Mouse (Mus musculus) forebrain, embryonic 15.5 days (tissue): Measurements from ENCODE around the gene Iqsec1. TPM values are rescaled to one million over a fixed set of nuclear protein-coding genes. Genes with fewer than 3 reads are reported as not detected.

Experiments used
- ATAC-seq: fragments of 200-750 bp; cut with Nextera tagmentation; replicated peaks from 2 replicates; pipeline ENCODE4 v1.8.0; 2017; ENCODE audit warnings: mild to moderate bottlenecking, moderate TSS enrichment, moderate library complexity
- H3K27ac ChIP-seq: fragments of 300-500 bp; sonication (generic); replicated peaks from 2 replicates; pipeline ENCODE4 v1.5.1; 2015; ENCODE audit warnings: mild to moderate bottlenecking, inconsistent platforms
- H3K27me3 ChIP-seq: fragments of 300-500 bp; sonication (generic); 2 replicates; pipeline ENCODE4 v1.6.1; 2015; ENCODE audit warnings: inconsistent platforms
- H3K36me3 ChIP-seq: fragments of 300-500 bp; sonication (generic); 2 replicates; pipeline ENCODE4 v1.6.1; 2015; ENCODE audit warnings: mild to moderate bottlenecking, inconsistent platforms
- H3K4me1 ChIP-seq: fragments of 300-500 bp; sonication (generic); 2 replicates; pipeline ENCODE4 v1.6.1; 2015; ENCODE audit warnings: inconsistent platforms
- H3K4me2 ChIP-seq: fragments of 300-500 bp; sonication (generic); replicated peaks from 2 replicates; pipeline ENCODE4 v1.6.1; 2015; ENCODE audit warnings: mild to moderate bottlenecking, inconsistent platforms
- H3K4me3 ChIP-seq: fragments of 300-500 bp; sonication (generic); 2 replicates; pipeline ENCODE4 v1.5.1; 2015; ENCODE audit warnings: mild to moderate bottlenecking, inconsistent platforms
- H3K9ac ChIP-seq: fragments of 300-500 bp; sonication (generic); replicated peaks from 2 replicates; pipeline ENCODE4 v1.6.1; 2015; ENCODE audit warnings: mild to moderate bottlenecking, inconsistent platforms
- H3K9me3 ChIP-seq: fragments of 300-500 bp; sonication (generic); 2 replicates; pipeline ENCODE4 v1.6.1; 2016; ENCODE audit warnings: inconsistent platforms
- WGBS: fragments of 180-500 bp; shearing (Covaris S2); methylation state at CpG from one replicate; pipeline ENCODE4 v1.1.7; 2015; ENCODE audit warnings: mixed read lengths; 5-methylcytosine and 5-hydroxymethylcytosine counted together
- polyA plus RNA-seq: library from polyadenylated mRNA; unstranded; fragments of >200 nt; fragmentation: Nextera tagmentation; extraction: Ambion mirVana; gene quantifications from 2 replicates; pipeline ENCODE4 v1.2.1, GENCODE M21; 2015

Gene Iqsec1
- polyA plus RNA-seq, 1 experiment from 2014 or later: 16.3 TPM

DNA sequence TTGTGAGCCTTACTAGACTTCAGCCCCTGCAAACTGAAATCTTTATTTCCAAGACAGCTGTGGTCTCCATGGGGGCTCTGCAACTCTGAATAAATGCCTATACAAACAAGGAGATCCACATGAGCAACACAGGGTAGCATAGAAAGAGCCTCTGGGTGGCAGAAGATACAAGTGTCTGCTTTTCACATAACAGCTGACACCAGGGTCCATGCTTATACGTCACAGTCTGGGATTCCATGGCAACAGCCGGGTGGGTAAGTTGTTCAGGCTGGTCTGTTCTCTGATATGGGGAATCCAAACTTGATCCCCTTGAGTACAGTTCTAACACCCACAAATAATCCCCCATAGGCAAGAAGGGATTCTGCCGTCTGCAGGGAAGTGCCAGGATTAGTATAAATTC, 108.1 kb downstream of the Iqsec1 start:
- no peak overlapping the region for H3K4me2 ChIP-seq
- no peak for ATAC-seq
- no peak overlapping the region for H3K4me3 ChIP-seq

DNA sequence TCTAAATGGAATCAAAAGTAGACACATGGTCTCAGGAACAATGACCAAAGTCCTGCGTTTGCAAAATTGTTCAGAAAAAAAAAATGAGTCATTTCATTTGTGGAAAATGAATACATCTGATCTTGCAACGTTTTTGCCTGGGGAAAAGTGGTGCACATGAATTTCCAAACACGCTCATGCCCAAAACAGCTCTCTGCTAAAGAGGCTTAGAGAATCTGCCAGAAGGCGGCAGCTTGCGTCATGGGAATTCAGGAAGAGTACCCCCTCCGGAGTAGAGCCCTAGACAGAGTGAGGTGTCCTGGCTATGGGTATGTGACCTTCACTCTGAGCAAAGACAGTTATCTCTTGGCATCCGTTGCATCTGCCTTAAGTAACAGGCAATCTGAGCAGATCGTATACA, 116.9 kb downstream of the Iqsec1 start:
- 79% methylated on average over 8 of the region's 8 CpGs for WGBS
- Histone ChIP-seq H3K9ac (no peak overlapping the region), H3K27ac (no peak overlapping the region), H3K27me3 (no peaks in the 10 kb centered on the region), H3K9me3 (no peaks in the 10 kb centered on the region), H3K4me1 (no peaks in the 10 kb centered on the region), H3K4me2 (no peak overlapping the region), H3K4me3 (no peak overlapping the region), H3K36me3 (no peaks in the 10 kb centered on the region)
- ATAC-seq: no peak

More for the DNA sequence above, 108.1 kb downstream of the Iqsec1 start:
- no peak overlapping the region for H3K27ac ChIP-seq
- H3K9me3 ChIP-seq: no peaks in the 10 kb centered on the region
- WGBS: 46% methylated on average over 3 of the region's 3 CpGs
- H3K36me3 ChIP-seq: no peaks in the 10 kb centered on the region
- H3K4me1 ChIP-seq: no peaks in the 10 kb centered on the region
- no peak overlapping the region for H3K9ac ChIP-seq
- H3K27me3 ChIP-seq: no peaks in the 10 kb centered on the region

DNA sequence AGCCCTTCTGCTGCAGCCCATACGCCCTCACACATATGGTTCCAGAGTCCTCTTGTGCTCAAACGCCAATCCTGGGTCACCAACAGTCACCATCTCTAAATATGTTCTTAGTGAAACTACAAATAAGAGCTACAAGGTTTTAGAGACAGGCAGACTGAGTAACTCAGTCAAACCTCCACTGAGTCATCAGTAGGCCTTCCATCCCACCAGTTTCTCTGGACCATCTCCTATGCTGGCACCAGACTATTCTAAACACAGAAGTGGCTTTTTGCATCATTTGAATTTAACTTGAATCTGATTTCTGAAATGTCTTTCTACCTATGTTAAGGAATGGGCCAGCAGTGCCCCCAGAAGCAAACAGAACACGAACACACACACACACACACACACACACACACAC, 120.5 kb downstream of the Iqsec1 start:
- no peaks in the 10 kb centered on the region for H3K4me1 ChIP-seq
- H3K4me3 ChIP-seq: no peak overlapping the region
- no peaks in the 10 kb centered on the region for H3K36me3 ChIP-seq
- no peak overlapping the region for H3K27ac ChIP-seq
- ATAC-seq: no peak
- no peaks in the 10 kb centered on the region for H3K9me3 ChIP-seq
- 91% methylated on average over 3 of the region's 3 CpGs for WGBS
- no peak overlapping the region for H3K4me2 ChIP-seq
- H3K27me3 ChIP-seq: no peaks in the 10 kb centered on the region
- no peak overlapping the region for H3K9ac ChIP-seq

DNA sequence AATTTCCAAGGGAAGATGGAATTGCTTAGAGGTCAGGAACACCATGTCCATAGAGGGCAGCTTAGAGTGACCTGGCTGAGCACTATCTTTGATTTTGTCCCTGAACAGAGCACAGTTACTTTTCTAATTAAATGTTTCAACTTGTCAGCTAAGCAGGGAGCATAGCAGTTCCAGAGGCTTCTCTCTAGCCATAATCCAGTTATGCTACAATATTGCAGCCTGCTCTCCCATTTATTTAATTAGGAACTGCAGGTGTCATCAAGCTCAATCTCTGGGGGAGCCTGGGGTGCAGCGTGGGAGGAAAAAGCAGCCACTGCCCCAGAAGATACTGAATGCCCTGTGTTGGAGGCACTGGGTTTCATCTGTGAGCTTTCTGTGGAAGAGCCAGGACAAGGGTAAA, 127.1 kb downstream of the Iqsec1 start:
- ATAC-seq: no peak
- H3K27ac ChIP-seq: no peak overlapping the region
- H3K4me1 ChIP-seq: no peaks in the 10 kb centered on the region
- H3K4me3 ChIP-seq: no peak overlapping the region
- no peaks in the 10 kb centered on the region for H3K9me3 ChIP-seq
- WGBS: 81% methylated on average over 1 of the region's 1 CpGs
- H3K9ac ChIP-seq: no peak overlapping the region
- H3K36me3 ChIP-seq: no peaks in the 10 kb centered on the region
- H3K27me3 ChIP-seq: no peaks in the 10 kb centered on the region
- no peak overlapping the region for H3K4me2 ChIP-seq

DNA sequence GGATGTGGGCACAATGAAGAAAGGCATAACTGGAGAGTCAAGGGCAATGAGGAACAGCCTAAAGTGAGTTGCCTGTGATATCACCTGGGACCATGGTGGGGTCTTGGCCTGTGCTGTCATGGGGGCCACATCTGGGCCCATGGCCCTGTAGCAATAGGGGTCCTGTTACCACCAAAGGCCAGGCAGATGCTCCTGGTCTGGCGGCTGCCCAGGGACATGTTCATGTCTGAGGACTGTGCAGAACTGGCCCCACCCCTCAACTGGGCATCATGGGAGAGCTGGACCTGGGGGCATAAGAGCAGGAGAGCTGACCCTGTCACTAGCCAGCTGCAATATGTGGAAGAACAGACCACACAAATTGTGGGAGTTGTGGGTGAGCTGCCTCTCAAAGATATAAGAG, 130.6 kb downstream of the Iqsec1 start:
- Histone ChIP-seq H3K36me3 (no peaks in the 10 kb centered on the region), H3K4me1 (no peaks in the 10 kb centered on the region), H3K9ac (no peak overlapping the region), H3K9me3 (no peaks in the 10 kb centered on the region), H3K27ac (no peak overlapping the region), H3K4me3 (no peak overlapping the region), H3K27me3 (no peaks in the 10 kb centered on the region), H3K4me2 (no peak overlapping the region)
- ATAC-seq: no peak
- 96% methylated on average over 1 of the region's 1 CpGs for WGBS

DNA sequence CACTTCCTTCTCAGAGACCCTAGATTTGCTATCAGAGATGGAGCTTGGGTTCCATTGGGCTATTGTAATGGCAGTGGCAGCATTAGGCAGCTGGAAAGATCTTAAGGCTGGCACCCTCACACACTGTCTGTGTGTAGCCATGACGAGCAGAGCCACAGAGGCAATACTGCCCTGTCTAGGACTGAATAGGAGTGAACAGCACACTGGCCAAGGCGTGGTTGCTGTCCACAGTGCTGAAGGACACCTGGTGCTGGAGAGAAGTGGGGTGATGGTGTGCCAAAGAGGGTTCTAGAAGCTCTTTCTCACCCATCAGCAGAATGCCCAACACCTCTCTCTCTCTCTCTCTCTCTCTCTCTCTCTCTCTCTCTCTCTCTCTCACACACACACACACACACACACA, 136.1 kb downstream of the Iqsec1 start:
- Histone ChIP-seq H3K9me3 (no peaks in the 10 kb centered on the region), H3K9ac (no peak overlapping the region), H3K4me2 (no peak overlapping the region), H3K36me3 (no peaks in the 10 kb centered on the region), H3K27ac (no peak overlapping the region), H3K27me3 (no peaks in the 10 kb centered on the region), H3K4me3 (no peak overlapping the region), H3K4me1 (no peaks in the 10 kb centered on the region)
- ATAC-seq: no peak
- WGBS: 33% methylated on average over 2 of the region's 2 CpGs

DNA sequence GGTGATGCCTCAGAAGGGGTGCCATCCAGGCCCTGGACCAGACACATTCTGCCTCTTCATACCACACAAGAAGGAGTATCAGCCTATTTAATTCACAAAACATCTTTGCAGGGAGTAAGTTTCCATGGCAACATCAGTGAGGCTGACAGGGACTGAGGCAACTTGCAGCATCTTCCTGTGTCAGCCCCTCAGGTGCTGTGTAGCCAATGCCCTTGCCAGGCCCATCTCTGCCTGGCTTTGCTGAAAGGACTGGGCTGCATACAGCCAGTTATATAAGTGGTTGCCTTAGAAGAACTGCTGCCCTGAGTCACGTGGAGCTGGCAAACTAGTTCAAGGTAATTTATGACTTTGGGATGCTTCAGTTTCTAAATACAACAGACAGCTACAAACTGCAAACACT, 140.4 kb downstream of the Iqsec1 start:
- Histone ChIP-seq H3K27ac (no peak overlapping the region), H3K9ac (no peak overlapping the region), H3K4me2 (no peak overlapping the region), H3K36me3 (no peaks in the 10 kb centered on the region), H3K4me3 (no peak overlapping the region), H3K9me3 (no peaks in the 10 kb centered on the region), H3K4me1 (no peaks in the 10 kb centered on the region), H3K27me3 (no peaks in the 10 kb centered on the region)
- WGBS: 62% methylated on average over 1 of the region's 1 CpGs
- ATAC-seq: 0 out of 2 replicates have a peak, but pooled peaks have one; percentile 43

DNA sequence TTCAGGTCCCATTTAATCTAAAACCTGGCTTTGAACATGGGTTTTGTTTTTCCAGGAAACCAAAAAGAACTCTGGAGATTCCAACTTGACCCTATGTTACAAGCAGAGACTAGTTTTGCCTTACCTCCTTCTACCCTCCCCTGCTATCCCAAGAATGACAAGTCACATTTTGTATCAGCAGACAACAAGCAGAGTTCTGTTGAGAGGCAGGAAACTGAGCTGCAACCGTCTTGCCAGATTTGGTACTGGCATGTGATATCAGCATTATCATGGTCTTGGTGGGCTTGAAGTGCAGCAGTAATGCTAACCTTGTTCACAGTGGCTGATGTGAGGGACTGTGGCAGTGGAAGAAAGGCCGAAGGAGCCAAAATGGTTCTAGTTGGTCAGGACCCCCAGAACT, 141.0 kb downstream of the Iqsec1 start:
- no peak overlapping the region for H3K4me2 ChIP-seq
- H3K4me1 ChIP-seq: no peaks in the 10 kb centered on the region
- no peaks in the 10 kb centered on the region for H3K9me3 ChIP-seq
- H3K27me3 ChIP-seq: no peaks in the 10 kb centered on the region
- 82% methylated on average over 2 of the region's 2 CpGs for WGBS
- no peak overlapping the region for H3K4me3 ChIP-seq
- no peak overlapping the region for H3K9ac ChIP-seq
- H3K27ac ChIP-seq: no peak overlapping the region
- ATAC-seq: no peak
- H3K36me3 ChIP-seq: no peaks in the 10 kb centered on the region

DNA sequence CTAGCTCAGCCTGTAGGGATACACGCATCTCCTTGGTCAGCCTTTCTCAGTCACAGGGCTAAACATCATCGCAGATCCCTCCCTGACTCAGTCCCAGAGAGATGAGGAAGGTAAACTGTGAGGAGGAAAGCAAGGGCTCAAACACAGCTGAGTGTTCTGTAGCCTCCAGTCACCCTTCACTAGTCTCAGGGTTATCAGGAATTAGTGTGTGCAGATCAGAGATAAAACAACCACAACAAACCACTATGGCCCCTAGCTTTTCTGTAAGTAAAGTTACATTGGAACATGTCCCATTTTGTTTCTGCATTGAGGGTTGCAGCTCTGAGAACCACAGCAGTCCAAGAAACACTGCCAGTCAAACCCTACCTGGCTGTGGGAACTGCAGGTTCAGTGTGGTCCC, 148.5 kb downstream of the Iqsec1 start:
- 96% methylated on average over 2 of the region's 2 CpGs for WGBS
- no peak for ATAC-seq
- no peak overlapping the region for H3K4me3 ChIP-seq
- no peaks in the 10 kb centered on the region for H3K27me3 ChIP-seq
- no peaks in the 10 kb centered on the region for H3K9me3 ChIP-seq
- no peaks in the 10 kb centered on the region for H3K36me3 ChIP-seq
- H3K27ac ChIP-seq: no peak overlapping the region
- H3K4me1 ChIP-seq: no peaks in the 10 kb centered on the region
- no peak overlapping the region for H3K4me2 ChIP-seq
- no peak overlapping the region for H3K9ac ChIP-seq

DNA sequence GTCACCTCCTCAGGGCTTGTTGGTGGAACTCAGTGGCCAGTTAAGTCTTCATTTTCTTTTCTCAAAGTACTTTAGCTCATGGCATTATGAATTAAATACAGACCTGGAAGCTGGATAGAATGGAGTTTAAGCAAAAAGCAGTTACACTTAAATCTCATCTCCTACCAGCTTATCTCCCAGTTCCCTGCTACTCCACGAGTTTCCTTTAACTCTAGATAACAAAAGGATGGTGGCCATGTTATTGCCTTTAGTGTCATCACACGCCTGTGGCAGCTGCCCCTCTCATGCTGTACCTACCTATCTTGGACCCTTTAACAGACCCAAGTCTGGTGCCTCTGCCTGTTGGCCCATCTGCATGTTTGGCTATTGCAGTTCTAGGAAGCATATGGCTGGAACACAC, 151.7 kb downstream of the Iqsec1 start:
- Histone ChIP-seq H3K4me1 (no peaks in the 10 kb centered on the region), H3K27me3 (no peaks in the 10 kb centered on the region), H3K9ac (no peak overlapping the region), H3K4me2 (no peak overlapping the region), H3K4me3 (no peak overlapping the region), H3K36me3 (no peaks in the 10 kb centered on the region), H3K9me3 (no peaks in the 10 kb centered on the region), H3K27ac (no peak overlapping the region)
- ATAC-seq: no peak
- 67% methylated on average over 2 of the region's 2 CpGs for WGBS

DNA sequence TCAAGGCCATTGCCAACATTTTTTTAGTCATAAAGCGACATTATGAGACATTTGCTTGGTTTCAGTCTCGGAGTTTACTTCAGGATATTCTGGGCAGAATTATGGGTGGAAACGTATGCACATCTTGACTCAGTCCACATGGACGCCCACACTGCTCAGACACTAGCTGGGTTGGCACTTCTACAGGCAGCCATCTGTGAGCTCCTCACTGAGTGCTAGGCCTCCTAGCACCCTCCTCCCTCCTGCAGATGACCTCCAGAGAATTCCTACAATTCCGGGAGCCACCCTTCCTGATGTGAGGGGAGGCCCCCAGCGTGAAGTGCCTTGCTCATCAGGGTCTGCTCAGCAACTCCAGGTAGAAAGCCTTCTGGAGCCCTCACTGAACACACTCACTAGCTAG, 158.9 kb downstream of the Iqsec1 start:
- no peak for ATAC-seq
- 82% methylated on average over 6 of the region's 6 CpGs for WGBS
- Histone ChIP-seq H3K27me3 (no peaks in the 10 kb centered on the region), H3K4me3 (no peak overlapping the region), H3K4me2 (no peak overlapping the region), H3K9me3 (no peaks in the 10 kb centered on the region), H3K36me3 (no peaks in the 10 kb centered on the region), H3K4me1 (no peaks in the 10 kb centered on the region), H3K27ac (no peak overlapping the region), H3K9ac (no peak overlapping the region)

DNA sequence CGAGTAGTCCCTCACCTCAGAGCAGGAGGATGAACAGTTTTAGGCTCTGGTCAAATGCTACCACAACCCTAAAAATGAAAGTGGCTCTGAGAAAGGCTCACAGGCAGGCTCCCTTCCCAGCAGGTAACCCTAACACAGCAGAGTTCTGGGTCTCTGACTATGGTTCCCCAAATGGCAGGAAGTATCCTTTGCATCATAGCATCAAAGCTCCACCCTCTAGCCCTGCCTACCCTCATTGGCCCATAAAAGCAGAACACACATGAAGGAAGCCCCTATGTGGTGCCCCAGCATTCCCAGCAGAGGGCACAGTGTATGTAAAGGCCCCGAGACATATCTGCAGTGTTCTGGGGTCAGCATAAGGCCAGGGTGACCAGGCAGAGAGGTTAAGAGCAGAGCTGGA, 163.4 kb downstream of the Iqsec1 start:
- ATAC-seq: no peak
- H3K4me2 ChIP-seq: no peak overlapping the region
- WGBS: 78% methylated on average over 2 of the region's 2 CpGs
- no peaks in the 10 kb centered on the region for H3K36me3 ChIP-seq
- H3K27ac ChIP-seq: no peak overlapping the region
- no peaks in the 10 kb centered on the region for H3K9me3 ChIP-seq
- no peak overlapping the region for H3K9ac ChIP-seq
- H3K4me1 ChIP-seq: 0 out of 2 replicates have a peak, but pooled peaks cover 3% of the 10 kb centered on the region
- no peak overlapping the region for H3K4me3 ChIP-seq
- H3K27me3 ChIP-seq: no peaks in the 10 kb centered on the region

DNA sequence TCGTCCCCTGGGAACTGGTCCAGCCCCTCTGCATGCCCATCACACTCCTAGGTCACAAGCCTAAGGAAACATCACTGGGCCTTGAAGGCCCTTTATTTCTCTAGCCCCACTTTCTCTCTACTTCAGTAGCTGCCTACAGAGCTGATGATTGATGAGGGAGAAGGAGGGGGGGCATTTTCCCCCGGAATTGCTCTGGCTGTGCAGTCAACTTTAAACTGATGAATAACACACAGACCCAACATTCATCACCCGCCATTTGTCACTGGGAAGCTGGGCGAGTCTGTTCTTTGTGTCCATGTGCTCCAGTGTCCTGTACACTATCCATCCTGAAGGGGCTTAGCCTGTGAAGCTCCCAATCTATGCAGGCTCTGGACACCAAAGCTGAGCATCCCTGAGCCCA, 165.2 kb downstream of the Iqsec1 start:
- no peak overlapping the region for H3K9ac ChIP-seq
- no peak overlapping the region for H3K4me2 ChIP-seq
- 0 out of 2 replicates have a peak, but pooled peaks cover 3% of the 10 kb centered on the region for H3K4me1 ChIP-seq
- H3K4me3 ChIP-seq: no peak overlapping the region
- H3K27ac ChIP-seq: no peak overlapping the region
- H3K36me3 ChIP-seq: no peaks in the 10 kb centered on the region
- H3K9me3 ChIP-seq: no peaks in the 10 kb centered on the region
- 47% methylated on average over 4 of the region's 4 CpGs for WGBS
- H3K27me3 ChIP-seq: no peaks in the 10 kb centered on the region
- no peak for ATAC-seq
